Mouse (Mus musculus) adrenal gland, adult (tissue): Measurements from ENCODE around the gene Fam102a.
"Not testable (repeated sequence)": the region's sequence is repeated elsewhere in the genome, so short reads cannot be mapped to it uniquely, and the experiment has no call there.

Source experiments
- DNase-seq, 2 experiments: peaks; one replicate each; pipeline ENCODE4 v3.0.0; 2022 to 2023; ENCODE audit warnings: low spot score in 1 of 2; ENCODE audit not compliant: inconsistent age in 2 of 2

Gene Fam102a

GRCm38 (mm10) chr2:32534733-32535471 is at the start of gene Fam102a:
Gene Fam102a, plus strand, starts transcription at chr2:32535332.
- peak; percentile 99 for DNase-seq

GRCm38 (mm10) chr2:32485751-32486150 is 49.4 kb upstream of the Fam102a start:
- no peak for DNase-seq

GRCm38 (mm10) chr2:32486155-32486554 is 49.0 kb upstream of the Fam102a start:
- no peak for DNase-seq

GRCm38 (mm10) chr2:32487124-32487623 is 48.0 kb upstream of the Fam102a start:
- DNase-seq: peak; percentile 90 to 98

- peak; percentile 85 to 95 for DNase-seq
Measured at GRCm38 (mm10) chr2:32488679-32489078, 46.5 kb upstream of the Fam102a start.

GRCm38 (mm10) chr2:32490730-32491129 is 44.4 kb upstream of the Fam102a start:
- not testable (repeated sequence) for DNase-seq

GRCm38 (mm10) chr2:32492661-32493060 is 42.5 kb upstream of the Fam102a start:
- no peak for DNase-seq

GRCm38 (mm10) chr2:32493301-32493701 is 41.8 kb upstream of the Fam102a start:
- DNase-seq: no peak

- no peak for DNase-seq
Measured at GRCm38 (mm10) chr2:32494522-32494921, 40.6 kb upstream of the Fam102a start.

GRCm38 (mm10) chr2:32495185-32495726 is 39.9 kb upstream of the Fam102a start:
- peak; percentile 40 to 55 for DNase-seq

- no peak for DNase-seq
Measured at GRCm38 (mm10) chr2:32496190-32496589, 38.9 kb upstream of the Fam102a start.

- no peak for DNase-seq
Measured at GRCm38 (mm10) chr2:32499365-32499764, 35.8 kb upstream of the Fam102a start.

- no peak for DNase-seq
Measured at GRCm38 (mm10) chr2:32500461-32500860, 34.7 kb upstream of the Fam102a start.

GRCm38 (mm10) chr2:32501754-32502324 is 33.3 kb upstream of the Fam102a start:
- DNase-seq: peak in 1 of 2 experiments; percentile 79

- no peak for DNase-seq
Measured at GRCm38 (mm10) chr2:32502843-32503242, 32.3 kb upstream of the Fam102a start.

- peak in 1 of 2 experiments; percentile 63 for DNase-seq
Measured at GRCm38 (mm10) chr2:32503588-32503987, 31.5 kb upstream of the Fam102a start.

- DNase-seq: peak in 1 of 2 experiments; percentile 7
Measured at GRCm38 (mm10) chr2:32505536-32505935, 29.6 kb upstream of the Fam102a start.

GRCm38 (mm10) chr2:32506673-32507668 is 28.2 kb upstream of the Fam102a start:
- DNase-seq: peak in 1 of 2 experiments; percentile 65

GRCm38 (mm10) chr2:32507906-32508305 is 27.2 kb upstream of the Fam102a start:
- DNase-seq: no peak

- DNase-seq: peak in 1 of 2 experiments; percentile 78
Measured at GRCm38 (mm10) chr2:32509287-32509686, 25.8 kb upstream of the Fam102a start.

- no peak for DNase-seq
Measured at GRCm38 (mm10) chr2:32509896-32510295, 25.2 kb upstream of the Fam102a start.
